Mouse (Mus musculus): Measurements from ENCODE around the gene Gmppa. TPM values are rescaled to one million over a fixed set of nuclear protein-coding genes. Genes with fewer than 3 reads are reported as not detected.
A peak's percentile ranks its signal among the peaks of the same experiment; 100 is the strongest.

The Gmppa gene
- total and polyA plus RNA-seq, 2 experiments = 18.3 to 86.4 TPM

DNA sequence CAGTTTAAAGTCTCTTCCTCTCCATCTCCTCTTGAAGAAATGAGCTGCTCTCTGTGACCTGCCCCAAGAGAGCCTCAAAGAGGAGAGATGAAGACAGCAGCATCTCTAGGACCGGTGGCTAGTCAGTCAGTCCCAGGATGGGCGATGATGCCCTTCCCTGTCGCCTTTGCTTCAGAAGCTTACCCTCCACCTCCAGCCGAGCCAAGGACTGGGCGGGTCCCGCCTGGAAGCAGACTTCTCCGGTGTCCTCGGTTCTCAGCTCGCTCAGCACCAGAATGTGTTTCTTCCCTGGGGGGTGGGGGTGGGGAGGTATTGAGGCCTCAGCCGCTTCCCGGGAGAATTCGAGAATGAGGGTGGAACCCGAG, 51.3 kb downstream of the Gmppa start:
- no peaks in the 10 kb centered on the region for H3K4me1 ChIP-seq (ENCODE audit: control insufficient read depth, insufficient read depth, low read length)
- no peaks in the 10 kb centered on the region for H3K36me3 ChIP-seq (ENCODE audit: control insufficient read depth, insufficient read depth, low read length)
- H3K79me2 ChIP-seq (ENCODE audit: control insufficient read depth, insufficient read depth, low read length) = no peaks in the 10 kb centered on the region
- 7% methylated on average over 13 of the region's 13 CpGs for WGBS
- peak overlapping the region; percentile 47; the same call in 1 of the 2 replicates for H3K4me3 ChIP-seq (ENCODE audit: insufficient read depth, low read depth, low read length)
- TF ChIP-seq CTCF (IDR thresholded peaks at IDR 0.05; ENCODE audit: low read depth, low read length) = no peak
- no peak for TF ChIP-seq POLR2A (IDR thresholded peaks at IDR 0.05; ENCODE audit: extremely low read depth, insufficient read depth, low read length)
- H3K27me3 ChIP-seq (ENCODE audit: control insufficient read depth, insufficient read depth, low read length) = peaks cover 11% of the 10 kb centered on the region
- no peak overlapping the region for H3K27ac ChIP-seq (replicated peaks; ENCODE audit: insufficient read depth, low read depth, low read length)
- no peak overlapping the region for H3K9ac ChIP-seq (ENCODE audit: low read depth, low read length)
- no peak for DNase-seq (ENCODE audit: extremely low read depth, low read depth, low spot score)

GRCm38 (mm10) chr1:75487405-75488161, 51.9 kb downstream of the Gmppa start:
- WGBS = 18% methylated on average over 62 of the region's 62 CpGs
- TF ChIP-seq POLR2A (IDR thresholded peaks at IDR 0.05; ENCODE audit: extremely low read depth, insufficient read depth, low read length) = no peak
- TF ChIP-seq CTCF (IDR thresholded peaks at IDR 0.05; ENCODE audit: low read depth, low read length) = no peak
- DNase-seq (ENCODE audit: extremely low read depth, low read depth, low spot score) = peak; percentile 18

GRCm38 (mm10) chr1:75490785-75491551, 55.2 kb downstream of the Gmppa start:
- Histone ChIP-seq H3K27me3 (ENCODE audit: control insufficient read depth, insufficient read depth, low read length) (peaks cover 3% of the 10 kb centered on the region; the same call in 1 of the 2 replicates), H3K9ac (ENCODE audit: low read depth, low read length) (no peak overlapping the region), H3K27ac (replicated peaks; ENCODE audit: insufficient read depth, low read depth, low read length) (no peak overlapping the region), H3K4me1 (ENCODE audit: control insufficient read depth, insufficient read depth, low read length) (no peaks in the 10 kb centered on the region), H3K4me3 (ENCODE audit: insufficient read depth, low read depth, low read length) (no peak overlapping the region), H3K36me3 (ENCODE audit: control insufficient read depth, insufficient read depth, low read length) (no peaks in the 10 kb centered on the region), H3K79me2 (ENCODE audit: control insufficient read depth, insufficient read depth, low read length) (no peaks in the 10 kb centered on the region)
- 88% methylated on average over 34 of the region's 34 CpGs for WGBS
- no peak for DNase-seq (ENCODE audit: extremely low read depth, low read depth, low spot score)
- TF ChIP-seq POLR2A (IDR thresholded peaks at IDR 0.05; ENCODE audit: extremely low read depth, insufficient read depth, low read length) (no peak), CTCF (IDR thresholded peaks at IDR 0.05; ENCODE audit: low read depth, low read length) (no peak)

More at GRCm38 (mm10) chr1:75487405-75488161, 51.9 kb downstream of the Gmppa start:
- no peaks in the 10 kb centered on the region for H3K79me2 ChIP-seq (ENCODE audit: control insufficient read depth, insufficient read depth, low read length)
- H3K4me1 ChIP-seq (ENCODE audit: control insufficient read depth, insufficient read depth, low read length) = no peaks in the 10 kb centered on the region
- H3K36me3 ChIP-seq (ENCODE audit: control insufficient read depth, insufficient read depth, low read length) = no peaks in the 10 kb centered on the region
- H3K4me3 ChIP-seq (ENCODE audit: insufficient read depth, low read depth, low read length) = peak overlapping the region; percentile 47
- peaks cover 7% of the 10 kb centered on the region for H3K27me3 ChIP-seq (ENCODE audit: control insufficient read depth, insufficient read depth, low read length)
- H3K27ac ChIP-seq (replicated peaks; ENCODE audit: insufficient read depth, low read depth, low read length) = no peak overlapping the region
- H3K9ac ChIP-seq (ENCODE audit: low read depth, low read length) = 0 out of 2 replicates have a peak overlapping the region, but pooled peaks have one; percentile 13

- TF ChIP-seq POLR2A (IDR thresholded peaks at IDR 0.05; ENCODE audit: extremely low read depth, insufficient read depth, low read length) = no peak
- TF ChIP-seq CTCF (IDR thresholded peaks at IDR 0.05; ENCODE audit: low read depth, low read length) = no peak
- 77% methylated on average over 24 of the region's 24 CpGs for WGBS
- H3K4me1 ChIP-seq (ENCODE audit: control insufficient read depth, insufficient read depth, low read length) = no peaks in the 10 kb centered on the region
- H3K27me3 ChIP-seq (ENCODE audit: control insufficient read depth, insufficient read depth, low read length) = no peaks in the 10 kb centered on the region; the same call in 1 of the 2 replicates
- no peaks in the 10 kb centered on the region for H3K36me3 ChIP-seq (ENCODE audit: control insufficient read depth, insufficient read depth, low read length)
- H3K79me2 ChIP-seq (ENCODE audit: control insufficient read depth, insufficient read depth, low read length) = no peaks in the 10 kb centered on the region
- DNase-seq (ENCODE audit: extremely low read depth, low read depth, low spot score) = no peak
- no peak overlapping the region for H3K4me3 ChIP-seq (ENCODE audit: insufficient read depth, low read depth, low read length)
- H3K9ac ChIP-seq (ENCODE audit: low read depth, low read length) = no peak overlapping the region
- no peak overlapping the region for H3K27ac ChIP-seq (replicated peaks; ENCODE audit: insufficient read depth, low read depth, low read length)
Measured at GRCm38 (mm10) chr1:75492579-75493170, 56.9 kb downstream of the Gmppa start.

Other genes with a start within 250 kb of the Gmppa start
- 17.7 and 19.5 TPM in 2 replicates for gene Ankzf1, start 243.8 kb upstream of the Gmppa start, total RNA-seq (2014; rRNA removed)
- gene Ankzf1, start 243.8 kb upstream of the Gmppa start, polyA plus RNA-seq (2012; rRNA removed) = 12.5 and 16.6 TPM in 2 replicates
- 23.5 and 35.8 TPM in 2 replicates for gene Atg9a, start 243.7 kb upstream of the Gmppa start, total RNA-seq (2014; rRNA removed)
- 75.0 and 75.4 TPM in 2 replicates for gene Atg9a, start 243.7 kb upstream of the Gmppa start, polyA plus RNA-seq (2012; rRNA removed)
- 3.7 and 4.8 TPM in 2 replicates for gene Glb1l, start 225.1 kb upstream of the Gmppa start, total RNA-seq (2014; rRNA removed)
- gene Glb1l, start 225.1 kb upstream of the Gmppa start, polyA plus RNA-seq (2012; rRNA removed) = 2.1 and 2.5 TPM in 2 replicates
- 57.3 and 63.5 TPM in 2 replicates for gene Stk16, start 225.1 kb upstream of the Gmppa start, total RNA-seq (2014; rRNA removed)
- gene Stk16, start 225.1 kb upstream of the Gmppa start, polyA plus RNA-seq (2012; rRNA removed) = 190 and 221 TPM in 2 replicates
- 80.9 and 117 TPM in 2 replicates for gene Tuba4a, start 216.1 kb upstream of the Gmppa start, total RNA-seq (2014; rRNA removed)
- gene Tuba4a, start 216.1 kb upstream of the Gmppa start, polyA plus RNA-seq (2012; rRNA removed) = 242 and 267 TPM in 2 replicates
- gene A630095N17Rik, start 203.8 kb upstream of the Gmppa start, total RNA-seq (2014; rRNA removed) = not detected in 2 replicates
- gene A630095N17Rik, start 203.8 kb upstream of the Gmppa start, polyA plus RNA-seq (2012; rRNA removed) = not detected in 2 replicates
- gene Dnajb2, start 199.5 kb upstream of the Gmppa start, total RNA-seq (2014; rRNA removed) = 25.4 and 30.3 TPM in 2 replicates
- 55.9 and 60.4 TPM in 2 replicates for gene Dnajb2, start 199.5 kb upstream of the Gmppa start, polyA plus RNA-seq (2012; rRNA removed)
- gene Ptprn, start 171.4 kb upstream of the Gmppa start, total RNA-seq (2014; rRNA removed) = under 0.01 and 0.13 TPM in 2 replicates
- gene Ptprn, start 171.4 kb upstream of the Gmppa start, polyA plus RNA-seq (2012; rRNA removed) = not detected in 2 replicates
- gene Resp18, start 157.5 kb upstream of the Gmppa start, total RNA-seq (2014; rRNA removed) = 0.28 and 1.5 TPM in 2 replicates
- gene Resp18, start 157.5 kb upstream of the Gmppa start, polyA plus RNA-seq (2012; rRNA removed) = not detected in 2 replicates
- 89.8 and 102 TPM in 2 replicates for gene Dnpep, start 117.9 kb upstream of the Gmppa start, total RNA-seq (2014; rRNA removed)
- gene Dnpep, start 117.9 kb upstream of the Gmppa start, polyA plus RNA-seq (2012; rRNA removed) = 106 and 111 TPM in 2 replicates
- 3.1 and 4.0 TPM in 2 replicates for gene Des, start 75.6 kb upstream of the Gmppa start, total RNA-seq (2014; rRNA removed)
- gene Des, start 75.6 kb upstream of the Gmppa start, polyA plus RNA-seq (2012; rRNA removed) = 2.4 and 2.5 TPM in 2 replicates
- 0.55 and 1.5 TPM in 2 replicates for gene Speg, start 60.6 kb upstream of the Gmppa start, total RNA-seq (2014; rRNA removed)
- gene Speg, start 60.6 kb upstream of the Gmppa start, polyA plus RNA-seq (2012; rRNA removed) = 1.7 and 3.4 TPM in 2 replicates
- gene Asic4, start 14.5 kb downstream of the Gmppa start, total RNA-seq (2014; rRNA removed) = not detected in 2 replicates
- not detected in 2 replicates for gene Asic4, start 14.5 kb downstream of the Gmppa start, polyA plus RNA-seq (2012; rRNA removed)
- gene Chpf, start 43.4 kb downstream of the Gmppa start, total RNA-seq (2014; rRNA removed) = 1.4 and 1.9 TPM in 2 replicates
- 2.9 and 3.4 TPM in 2 replicates for gene Chpf, start 43.4 kb downstream of the Gmppa start, polyA plus RNA-seq (2012; rRNA removed)
- gene Tmem198, start 43.6 kb downstream of the Gmppa start, total RNA-seq (2014; rRNA removed) = 0.55 TPM in 1 of 2 replicates, not detected in the other
- 0.06 and 0.15 TPM in 2 replicates for gene Tmem198, start 43.6 kb downstream of the Gmppa start, polyA plus RNA-seq (2012; rRNA removed)
- gene Obsl1, start 70.5 kb downstream of the Gmppa start, total RNA-seq (2014; rRNA removed) = 0.65 and 1.5 TPM in 2 replicates
- gene Obsl1, start 70.5 kb downstream of the Gmppa start, polyA plus RNA-seq (2012; rRNA removed) = 0.51 and 1.3 TPM in 2 replicates
- not detected in 2 replicates for gene Inha, start 71.1 kb downstream of the Gmppa start, total RNA-seq (2014; rRNA removed)
- gene Inha, start 71.1 kb downstream of the Gmppa start, polyA plus RNA-seq (2012; rRNA removed) = 0.44 and 0.53 TPM in 2 replicates
- 3.2 and 3.3 TPM in 2 replicates for gene Stk11ip, start 85.6 kb downstream of the Gmppa start, total RNA-seq (2014; rRNA removed)
- gene Stk11ip, start 85.6 kb downstream of the Gmppa start, polyA plus RNA-seq (2012; rRNA removed) = 5.4 and 7.8 TPM in 2 replicates
- gene Slc4a3, start 110.3 kb downstream of the Gmppa start, total RNA-seq (2014; rRNA removed) = 0.34 and 0.37 TPM in 2 replicates
- 0.63 and 0.76 TPM in 2 replicates for gene Slc4a3, start 110.3 kb downstream of the Gmppa start, polyA plus RNA-seq (2012; rRNA removed)